Mouse (Mus musculus) heart, embryonic 16.5 days (tissue): ENCODE data around the gene Lrp11. TPM values are rescaled to one million over a fixed set of nuclear protein-coding genes. Genes with fewer than 3 reads are reported as not detected.

Experiments used
- ATAC-seq: fragments of 200-750 bp; cut with Nextera tagmentation; replicated peaks from 2 replicates; pipeline ENCODE4 v1.8.0; 2017; ENCODE audit warnings: moderate number of reproducible peaks; ENCODE audit not compliant: insufficient read depth, low FRiP score; ENCODE audit errors: extremely low read depth
- H3K27ac ChIP-seq: fragments of 300-500 bp; sonication (generic); 2 replicates; pipeline ENCODE4 v1.5.1; 2014; ENCODE audit warnings: mild to moderate bottlenecking, low read length, control low read depth, moderate library complexity
- H3K27me3 ChIP-seq: fragments of 300-500 bp; sonication (generic); 2 replicates; pipeline ENCODE4 v1.6.1; 2014; ENCODE audit warnings: low read length, mixed read lengths; ENCODE audit not compliant: control insufficient read depth, insufficient read depth
- H3K36me3 ChIP-seq: fragments of 300-500 bp; sonication (generic); 2 replicates; pipeline ENCODE4 v1.6.1; 2014; ENCODE audit not compliant: control insufficient read depth, insufficient read depth
- H3K4me1 ChIP-seq: fragments of 300-500 bp; sonication (generic); 2 replicates; pipeline ENCODE4 v1.6.1; 2014; ENCODE audit warnings: low read length, mixed read lengths; ENCODE audit not compliant: control insufficient read depth, insufficient read depth
- H3K4me2 ChIP-seq: fragments of 300-500 bp; sonication (generic); 2 replicates; pipeline ENCODE4 v1.6.1; 2014; ENCODE audit warnings: low read depth, mild to moderate bottlenecking, control low read depth, low read length
- H3K4me3 ChIP-seq: fragments of 300-500 bp; sonication (generic); 2 replicates; pipeline ENCODE4 v1.5.1; 2014; ENCODE audit warnings: mild to moderate bottlenecking, control low read depth, low read length
- H3K9ac ChIP-seq: fragments of 300-500 bp; sonication (generic); 2 replicates; pipeline ENCODE4 v1.6.1; 2014; ENCODE audit warnings: low read length, control low read depth
- H3K9me3 ChIP-seq: fragments of 300-500 bp; sonication (generic); replicated peaks from 2 replicates; pipeline ENCODE4 v1.6.1; 2016; ENCODE audit warnings: low read length; ENCODE audit not compliant: control insufficient read depth
- WGBS: fragments of 180-500 bp; shearing (Covaris S2); extraction: QIAGEN DNeasy Blood & Tissue Kit; methylation state at CpG from one replicate; pipeline ENCODE4 v1.1.7; 2014; 5-methylcytosine and 5-hydroxymethylcytosine counted together
- polyA plus RNA-seq: library from polyadenylated mRNA; unstranded; fragments of >200 nt; fragmentation: Nextera tagmentation; extraction: Ambion mirVana; gene quantifications from 2 replicates; pipeline ENCODE4 v1.2.1, GENCODE M21; 2015

Lrp11 gene
- polyA plus RNA-seq, 1 experiment from 2014 or later: 0.84 TPM

DNA sequence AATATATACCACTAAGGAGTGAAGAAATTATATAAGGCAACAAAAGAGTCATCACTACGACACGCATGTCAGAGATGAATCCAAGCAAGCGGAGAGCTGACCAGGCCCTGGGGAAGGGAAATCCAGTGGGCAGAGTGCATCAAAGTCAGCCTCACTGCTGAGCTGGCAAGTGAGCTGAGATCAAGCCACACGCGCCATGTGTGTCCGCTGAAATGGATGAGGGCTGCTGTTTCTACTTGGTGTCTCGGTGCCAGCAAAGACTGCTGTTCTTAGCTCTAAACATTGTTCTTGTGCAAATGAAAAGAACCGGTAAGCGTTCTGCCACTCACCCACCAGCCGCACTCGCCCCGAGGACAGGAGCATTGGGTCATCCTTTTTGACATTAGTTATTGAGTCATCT lies 50.8 kb downstream of the Lrp11 start:
- H3K27me3 ChIP-seq: no peaks in the 10 kb centered on the region
- WGBS: 94% methylated on average over 12 of the region's 12 CpGs
- H3K9ac ChIP-seq: no peak overlapping the region
- ATAC-seq: no peak
- H3K4me1 ChIP-seq: no peaks in the 10 kb centered on the region
- H3K4me2 ChIP-seq: no peak overlapping the region
- no peak overlapping the region for H3K27ac ChIP-seq
- no peak overlapping the region for H3K4me3 ChIP-seq
- peaks cover 53% of the 10 kb centered on the region for H3K36me3 ChIP-seq
- H3K9me3 ChIP-seq: no peaks in the 10 kb centered on the region

DNA sequence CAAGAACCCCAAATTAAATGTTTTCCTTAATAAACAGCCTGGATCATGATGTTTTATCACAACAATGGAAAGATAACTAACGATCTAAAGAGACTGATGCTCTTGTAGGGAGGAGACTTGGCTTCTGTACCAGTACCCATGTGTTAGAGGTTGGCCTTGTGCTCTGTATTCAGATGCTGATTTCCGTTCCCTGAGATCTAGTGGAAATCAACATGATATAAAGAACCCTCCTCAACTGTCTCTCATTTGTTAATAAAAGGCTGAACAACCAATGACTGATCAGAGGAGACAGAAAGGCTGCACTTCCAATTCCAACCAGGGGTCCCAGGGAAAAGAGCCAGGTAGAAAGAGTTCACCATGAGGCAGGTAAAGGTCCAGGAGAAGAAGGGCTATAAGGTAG lies 56.3 kb downstream of the Lrp11 start:
- peaks cover 47% of the 10 kb centered on the region for H3K36me3 ChIP-seq
- H3K27ac ChIP-seq: no peak overlapping the region
- no peak overlapping the region for H3K9ac ChIP-seq
- ATAC-seq: no peak
- H3K4me1 ChIP-seq: peaks cover 4% of the 10 kb centered on the region
- no peaks in the 10 kb centered on the region for H3K27me3 ChIP-seq
- H3K4me2 ChIP-seq: no peak overlapping the region
- WGBS: 79% methylated on average over 2 of the region's 2 CpGs
- no peaks in the 10 kb centered on the region for H3K9me3 ChIP-seq
- H3K4me3 ChIP-seq: no peak overlapping the region

DNA sequence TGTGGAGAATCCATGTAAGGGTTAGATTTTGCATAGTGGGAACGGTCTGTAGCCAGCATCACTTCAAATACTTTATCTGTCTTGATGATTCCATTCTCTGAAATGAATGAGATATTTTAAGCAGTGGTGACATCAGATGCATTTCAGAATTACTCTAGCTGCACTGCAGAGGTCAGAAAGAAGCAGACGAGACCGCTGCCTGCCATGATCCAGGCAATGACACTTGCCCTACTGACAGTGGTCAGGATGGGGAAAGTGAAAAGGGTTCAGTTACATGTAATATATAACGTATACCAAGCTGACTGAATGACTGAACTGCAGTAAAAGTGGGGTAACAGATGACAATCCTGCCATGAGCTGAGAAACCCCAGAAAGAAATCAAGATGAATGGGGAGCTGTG lies 59.5 kb downstream of the Lrp11 start:
- H3K27ac ChIP-seq: no peak overlapping the region
- H3K9ac ChIP-seq: no peak overlapping the region
- H3K4me2 ChIP-seq: no peak overlapping the region
- no peak; the same call in 1 of the 2 replicates for ATAC-seq
- no peak overlapping the region for H3K4me3 ChIP-seq
- WGBS: 61% methylated on average over 4 of the region's 4 CpGs
- H3K36me3 ChIP-seq: peaks cover 27% of the 10 kb centered on the region
- no peaks in the 10 kb centered on the region for H3K27me3 ChIP-seq
- peaks cover 4% of the 10 kb centered on the region for H3K4me1 ChIP-seq
- no peaks in the 10 kb centered on the region for H3K9me3 ChIP-seq

DNA sequence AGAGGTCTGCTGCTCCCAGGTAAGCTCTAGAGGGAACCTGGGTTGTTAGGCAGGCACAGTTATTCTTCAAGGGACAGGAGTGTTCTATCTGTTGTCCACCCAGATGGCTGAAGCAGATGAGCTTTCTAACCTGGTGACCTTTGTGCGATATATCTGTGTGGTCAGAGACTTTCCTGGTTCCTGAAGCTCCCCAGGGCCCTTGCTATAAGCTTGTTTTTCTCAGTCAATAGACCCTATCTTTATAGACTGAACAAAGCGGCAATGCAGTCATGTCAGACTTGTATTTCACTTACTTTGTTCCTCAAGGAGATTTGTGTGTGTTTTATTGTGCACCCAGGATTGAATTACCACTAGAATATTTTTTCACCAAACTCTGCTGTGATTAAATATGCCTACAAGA lies 61.5 kb downstream of the Lrp11 start:
- H3K4me3 ChIP-seq: no peak overlapping the region
- H3K4me2 ChIP-seq: no peak overlapping the region
- peaks cover 23% of the 10 kb centered on the region for H3K36me3 ChIP-seq
- WGBS: 91% methylated on average over 2 of the region's 2 CpGs
- H3K4me1 ChIP-seq: peaks cover 4% of the 10 kb centered on the region
- no peaks in the 10 kb centered on the region for H3K9me3 ChIP-seq
- ATAC-seq: no peak
- no peak overlapping the region for H3K9ac ChIP-seq
- no peak overlapping the region for H3K27ac ChIP-seq
- H3K27me3 ChIP-seq: no peaks in the 10 kb centered on the region

DNA sequence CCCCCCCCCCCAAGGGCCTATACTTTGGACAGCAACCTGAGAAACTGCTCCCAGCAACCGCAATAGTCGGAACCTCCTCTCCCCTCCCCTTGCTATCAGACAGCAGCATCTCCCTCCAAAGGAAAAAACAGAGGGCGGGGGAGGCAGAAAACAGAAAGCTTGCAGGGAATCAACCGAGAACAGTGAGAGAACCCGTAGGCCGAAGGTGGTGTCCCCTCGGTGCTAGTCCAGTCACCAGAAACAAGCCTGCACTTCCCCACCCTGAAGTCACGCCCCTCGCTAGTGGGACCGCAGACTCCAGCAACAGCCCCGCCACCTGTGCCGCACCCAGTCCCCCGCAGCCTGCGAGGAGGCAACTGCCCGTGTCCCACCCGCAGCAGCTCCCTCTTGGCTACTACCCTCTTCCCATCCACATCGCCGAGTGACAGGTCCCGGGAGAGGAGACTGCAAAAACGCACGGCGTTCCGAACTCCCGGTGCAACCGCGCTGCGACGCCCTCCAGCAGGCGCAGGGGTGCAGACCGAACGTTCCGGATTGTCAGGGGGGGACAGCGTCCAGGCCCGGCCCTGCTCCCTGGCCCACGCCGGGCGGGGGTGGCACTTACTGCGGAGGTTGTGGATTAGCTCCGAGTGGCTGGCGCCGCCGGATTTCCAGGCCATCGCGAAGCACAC lies 73.0 kb downstream of the Lrp11 start:
- Histone ChIP-seq H3K9me3 (no peaks in the 10 kb centered on the region), H3K9ac (peak overlapping the region; percentile 97), H3K4me2 (peak overlapping the region; percentile 85), H3K27ac (peak overlapping the region; percentile 94), H3K4me3 (peak overlapping the region; percentile 93), H3K4me1 (peaks cover 13% of the 10 kb centered on the region), H3K27me3 (no peaks in the 10 kb centered on the region), H3K36me3 (no peaks in the 10 kb centered on the region)
- ATAC-seq: peak; percentile 74
- under 1% methylated on average over 44 of the region's 44 CpGs for WGBS

DNA sequence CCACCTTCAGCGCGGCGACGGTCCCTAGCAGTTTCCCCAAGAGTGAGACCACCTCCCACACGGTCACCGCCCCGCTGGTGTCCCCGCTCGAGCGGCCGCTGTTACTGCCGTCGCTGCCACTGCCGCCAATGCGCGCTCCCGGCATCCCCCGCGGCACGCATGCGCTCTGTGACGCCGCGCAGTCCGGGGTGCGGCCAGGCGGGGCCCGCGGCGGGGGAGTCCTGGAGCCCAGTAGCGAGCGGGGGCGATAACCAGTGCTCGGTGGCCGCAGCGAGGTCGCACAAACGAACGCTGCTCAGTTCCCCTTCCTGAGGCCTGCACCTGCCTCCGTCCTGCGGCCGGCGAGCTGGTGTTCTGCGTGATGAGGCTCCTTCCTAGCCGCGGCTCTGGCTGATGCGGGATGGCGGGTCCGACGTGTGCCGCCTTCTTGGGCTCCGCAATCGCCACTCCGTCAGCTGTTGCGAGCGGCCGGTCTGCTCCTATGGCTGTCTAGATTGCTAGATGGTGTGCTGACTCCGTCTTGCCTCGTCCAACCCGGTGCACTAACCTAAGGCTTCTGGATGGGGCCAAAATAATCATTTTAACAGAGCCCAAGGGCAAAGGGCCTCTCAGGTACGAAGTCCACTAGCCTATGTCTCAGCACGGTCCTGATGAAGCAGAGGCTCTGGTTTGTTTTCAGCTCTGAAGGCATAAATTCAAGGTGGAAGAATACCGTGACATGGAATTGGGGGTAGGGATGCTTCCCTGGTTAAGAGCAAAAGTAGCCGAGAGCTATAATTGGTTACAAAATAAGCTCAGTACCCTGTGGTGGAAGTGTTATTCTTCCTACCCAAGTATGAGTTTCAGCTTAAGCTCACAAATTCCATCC lies 73.8 kb downstream of the Lrp11 start:
- peak overlapping the region; percentile 94 for H3K27ac ChIP-seq
- H3K4me2 ChIP-seq: peak overlapping the region; percentile 85
- H3K36me3 ChIP-seq: no peaks in the 10 kb centered on the region
- under 1% methylated on average over 64 of the region's 64 CpGs for WGBS
- H3K27me3 ChIP-seq: no peaks in the 10 kb centered on the region
- peak overlapping the region; percentile 93 for H3K4me3 ChIP-seq
- H3K4me1 ChIP-seq: peaks cover 20% of the 10 kb centered on the region
- H3K9ac ChIP-seq: peak overlapping the region; percentile 97
- peak; percentile 91 for ATAC-seq
- no peaks in the 10 kb centered on the region for H3K9me3 ChIP-seq

DNA sequence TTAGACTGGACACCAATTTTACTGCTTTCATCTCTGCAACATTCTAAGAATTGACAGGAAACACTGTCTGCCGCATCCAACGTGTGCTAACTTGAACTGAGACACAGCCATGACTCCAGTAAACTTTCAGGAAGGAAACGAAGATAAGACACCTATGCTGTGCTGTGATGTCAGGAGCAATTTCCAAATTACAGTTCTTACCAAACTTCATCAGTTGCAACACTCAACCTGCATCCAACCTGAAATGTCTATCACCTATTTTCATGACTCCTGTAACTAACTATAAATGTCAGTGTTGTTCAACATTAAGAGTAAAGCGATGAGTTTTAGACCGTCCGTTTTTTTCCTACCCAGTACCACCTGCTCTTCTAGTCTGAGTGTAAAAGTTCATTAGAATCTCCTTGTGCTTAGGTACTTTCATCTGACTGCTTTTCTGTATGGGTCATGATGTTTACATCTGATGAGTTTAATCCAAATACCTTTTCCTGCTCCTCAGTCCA lies 74.5 kb downstream of the Lrp11 start:
- Histone ChIP-seq H3K4me1 (peaks cover 22% of the 10 kb centered on the region), H3K36me3 (no peaks in the 10 kb centered on the region), H3K27me3 (no peaks in the 10 kb centered on the region), H3K9ac (peak overlapping the region; percentile 97), H3K9me3 (no peaks in the 10 kb centered on the region), H3K4me3 (peak overlapping the region; percentile 93), H3K27ac (peak overlapping the region; percentile 94; the same call in 1 of the 2 replicates), H3K4me2 (peak overlapping the region; percentile 85)
- 46% methylated on average over 6 of the region's 6 CpGs for WGBS
- no peak for ATAC-seq

DNA sequence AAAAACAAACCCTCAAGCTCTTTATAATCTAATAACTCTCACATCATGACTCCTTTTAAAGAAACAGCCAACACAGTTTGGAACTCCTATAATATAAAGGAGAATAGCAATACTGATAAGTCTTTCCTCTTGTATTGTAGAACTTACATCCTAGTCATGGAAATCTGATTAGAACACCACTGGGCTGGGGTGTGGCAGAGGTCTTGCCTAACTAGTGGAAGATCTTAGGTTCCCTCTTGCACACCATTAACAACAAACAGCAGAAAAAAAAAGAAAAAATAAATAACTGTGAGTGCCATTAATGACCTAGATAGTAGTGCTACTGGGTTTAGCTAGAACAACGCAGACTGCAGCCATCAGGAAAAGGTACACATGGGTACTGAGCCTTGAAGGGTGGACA lies 75.3 kb downstream of the Lrp11 start:
- Histone ChIP-seq H3K27ac (no peak overlapping the region), H3K4me2 (no peak overlapping the region), H3K4me3 (no peak overlapping the region), H3K9ac (no peak overlapping the region), H3K9me3 (no peaks in the 10 kb centered on the region), H3K27me3 (no peaks in the 10 kb centered on the region), H3K36me3 (no peaks in the 10 kb centered on the region), H3K4me1 (peaks cover 19% of the 10 kb centered on the region)
- WGBS: 80% methylated on average over 1 of the region's 1 CpGs
- no peak for ATAC-seq

DNA sequence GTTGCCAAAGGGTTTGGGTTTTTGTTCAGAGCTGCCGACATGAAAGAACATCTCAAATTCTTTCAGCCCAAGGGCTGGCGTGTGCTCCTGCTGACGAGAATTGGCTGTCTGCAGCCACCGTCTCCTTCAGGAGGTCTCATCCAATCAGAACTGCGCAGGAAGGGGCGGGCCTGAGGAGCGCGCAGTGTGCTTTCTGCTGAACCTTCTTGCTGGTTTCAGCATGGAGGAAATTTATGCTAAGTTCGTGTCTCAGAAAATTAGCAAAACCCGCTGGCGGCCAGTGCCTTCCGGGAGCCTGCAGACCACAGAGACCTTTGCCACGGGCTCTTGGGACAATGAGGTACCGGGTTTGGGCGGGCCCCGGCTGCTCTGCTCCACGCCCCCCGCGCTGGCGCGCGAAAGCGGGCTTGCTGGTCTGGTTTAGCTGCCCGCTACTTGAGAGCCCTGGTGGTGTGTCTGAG lies 77.8 kb downstream of the Lrp11 start, which contains the start of gene Nup43:
TSS of gene Nup43 (plus strand) at position 162 of the 461 bp plus-strand sequence.
- no peaks in the 10 kb centered on the region for H3K9me3 ChIP-seq
- H3K36me3 ChIP-seq: peaks cover 3% of the 10 kb centered on the region
- no peaks in the 10 kb centered on the region for H3K27me3 ChIP-seq
- peak within 1 kb of the TSS; percentile 73 for H3K27ac ChIP-seq
- peak within 1 kb of the TSS; percentile 94 for H3K4me2 ChIP-seq
- peak within 1 kb of the TSS; percentile 95 for H3K4me3 ChIP-seq
- 0% methylated on average over 24 of the region's 24 CpGs for WGBS
- H3K4me1 ChIP-seq: peaks cover 15% of the 10 kb centered on the region
- H3K9ac ChIP-seq: peak within 1 kb of the TSS; percentile 84
- ATAC-seq: peak; percentile 69
